Mouse (Mus musculus): ENCODE measurements at regions not wholly inside any gene's neighbourhood (a gene's known extent, or its start where the extent isn't known, plus 50 kb on each side); places are given as distances from the start of the nearest gene placed in this dataset.
"Not testable (repeated sequence)": the region's sequence is repeated elsewhere in the genome, so short reads cannot be mapped to it uniquely, and the experiment has no call there.

GRCm38 (mm10) chr13:102011965-102012364 lies 243.9 kb upstream of the Pik3r1 start:
- peak in 1 of 2 experiments; percentile 34 for DNase-seq (ENCODE audit: low spot score in 2 of 2)
- intact Hi-C loops (cut with DNase I): no loop called here

- DNase-seq (ENCODE audit: low spot score in 2 of 2): no peak
- intact Hi-C loops (cut with DNase I): no loop called here
Measured at GRCm38 (mm10) chr13:102014514-102014913, 246.5 kb upstream of the Pik3r1 start.

- intact Hi-C loops (cut with DNase I): no loop called here
- no peak for DNase-seq (ENCODE audit: low spot score in 2 of 2)
Measured at GRCm38 (mm10) chr13:102014958-102015357, 246.9 kb upstream of the Pik3r1 start.

- intact Hi-C loops (cut with DNase I): no loop called here
- no peak for DNase-seq (ENCODE audit: low spot score in 2 of 2)
Measured at GRCm38 (mm10) chr13:102016518-102016917, 248.5 kb upstream of the Pik3r1 start.

- no peak for DNase-seq (ENCODE audit: low spot score in 2 of 2)
- intact Hi-C loops (cut with DNase I): no loop called here
Measured at GRCm38 (mm10) chr13:102022273-102022672, 254.3 kb upstream of the Pik3r1 start.

- intact Hi-C loops (cut with DNase I): no loop called here
Measured at GRCm38 (mm10) chr13:102022757-102023156, 254.7 kb upstream of the Pik3r1 start.

GRCm38 (mm10) chr13:102023624-102024023 lies 255.6 kb upstream of the Pik3r1 start:
- no peak for DNase-seq (ENCODE audit: low spot score in 2 of 2)
- intact Hi-C loops (cut with DNase I): no loop called here

More at GRCm38 (mm10) chr13:102022757-102023156, 254.7 kb upstream of the Pik3r1 start:
- DNase-seq (ENCODE audit: low spot score in 2 of 2): no peak

GRCm38 (mm10) chr13:102025138-102025537 lies 257.1 kb upstream of the Pik3r1 start:
- intact Hi-C loops (cut with DNase I): no loop called here
- no peak for DNase-seq (ENCODE audit: low spot score in 2 of 2)

- intact Hi-C loops (cut with DNase I); DNase-seq (ENCODE audit: low spot score in 2 of 2): not testable (repeated sequence)
Measured at GRCm38 (mm10) chr13:102025547-102025946, 257.5 kb upstream of the Pik3r1 start.

GRCm38 (mm10) chr13:102031416-102031815 lies 263.4 kb upstream of the Pik3r1 start:
- no peak for DNase-seq (ENCODE audit: low spot score in 2 of 2)
- intact Hi-C loops (cut with DNase I): no loop called here

GRCm38 (mm10) chr13:102034484-102034883 lies 266.5 kb upstream of the Pik3r1 start:
- DNase-seq (ENCODE audit: low spot score in 2 of 2): no peak
- intact Hi-C loops (cut with DNase I): no loop called here

- intact Hi-C loops (cut with DNase I): no loop called here
- DNase-seq (ENCODE audit: low spot score in 2 of 2): peak in 1 of 2 experiments; percentile 9
Measured at GRCm38 (mm10) chr13:102036001-102036400, 268.0 kb upstream of the Pik3r1 start.

GRCm38 (mm10) chr13:102036819-102037624 lies 269.0 kb upstream of the Pik3r1 start:
- intact Hi-C loops (cut with DNase I): no loop called here
- DNase-seq (ENCODE audit: low spot score in 2 of 2): no peak

GRCm38 (mm10) chr13:102060213-102060612 lies 292.2 kb upstream of the Pik3r1 start:
- intact Hi-C loops (cut with DNase I): no loop called here
- DNase-seq (ENCODE audit: low spot score in 2 of 2): no peak

GRCm38 (mm10) chr13:102064590-102065273 lies 296.7 kb upstream of the Pik3r1 start:
- intact Hi-C loops (cut with DNase I): no loop called here
- DNase-seq (ENCODE audit: low spot score in 2 of 2): no peak

GRCm38 (mm10) chr13:102065274-102065640 lies 297.2 kb upstream of the Pik3r1 start:
- intact Hi-C loops (cut with DNase I): no loop called here
- DNase-seq (ENCODE audit: low spot score in 2 of 2): no peak

GRCm38 (mm10) chr13:102065796-102066195 lies 297.8 kb upstream of the Pik3r1 start:
- no peak for DNase-seq (ENCODE audit: low spot score in 2 of 2)
- intact Hi-C loops (cut with DNase I): no loop called here

- no peak for DNase-seq (ENCODE audit: low spot score in 2 of 2)
- intact Hi-C loops (cut with DNase I): no loop called here
Measured at GRCm38 (mm10) chr13:102070740-102071139, 302.7 kb upstream of the Pik3r1 start.

GRCm38 (mm10) chr13:102072366-102072765 lies 304.3 kb upstream of the Pik3r1 start:
- intact Hi-C loops (cut with DNase I): no loop called here
- DNase-seq (ENCODE audit: low spot score in 2 of 2): no peak

- no peak for DNase-seq (ENCODE audit: low spot score in 2 of 2)
Measured at GRCm38 (mm10) chr13:102087766-102088165, 319.7 kb upstream of the Pik3r1 start.

GRCm38 (mm10) chr13:102089551-102089950 lies 321.5 kb upstream of the Pik3r1 start:
- DNase-seq (ENCODE audit: low spot score in 2 of 2): no peak
- intact Hi-C loops (cut with DNase I): no loop called here

More at GRCm38 (mm10) chr13:102087766-102088165, 319.7 kb upstream of the Pik3r1 start:
- intact Hi-C loops (cut with DNase I): no loop called here
